Mouse (Mus musculus) neural tube, embryonic 12.5 days (tissue): ENCODE measurements around the gene Ncoa3. TPM values are rescaled to one million over a fixed set of nuclear protein-coding genes. Genes with fewer than 3 reads are reported as not detected.

ENCODE experiments used
- ATAC-seq: fragments of 200-750 bp; cut with Nextera tagmentation; 2 replicates; pipeline ENCODE4 v1.8.0; 2017; ENCODE audit warnings: low read depth, mild to moderate bottlenecking, moderate TSS enrichment, moderate library complexity; ENCODE audit not compliant: low FRiP score
- H3K27ac ChIP-seq: fragments of 300-500 bp; sonication (generic); 2 replicates; pipeline ENCODE4 v1.5.1; 2016
- H3K27me3 ChIP-seq: fragments of 300-500 bp; sonication (generic); replicated peaks from 2 replicates; pipeline ENCODE4 v1.6.1; 2016; ENCODE audit warnings: mild to moderate bottlenecking
- H3K36me3 ChIP-seq: fragments of 300-500 bp; sonication (generic); 2 replicates; pipeline ENCODE4 v1.6.1; 2016; ENCODE audit warnings: mild to moderate bottlenecking
- H3K4me1 ChIP-seq: fragments of 300-500 bp; sonication (generic); 2 replicates; pipeline ENCODE4 v1.6.1; 2016
- H3K4me2 ChIP-seq: fragments of 300-500 bp; sonication (generic); replicated peaks from 2 replicates; pipeline ENCODE4 v1.6.1; 2016; ENCODE audit warnings: mild to moderate bottlenecking
- H3K4me3 ChIP-seq: fragments of 300-500 bp; sonication (generic); 2 replicates; pipeline ENCODE4 v1.5.1; 2016
- H3K9ac ChIP-seq: fragments of 300-500 bp; sonication (generic); 2 replicates; pipeline ENCODE4 v1.6.1; 2016; ENCODE audit warnings: mild to moderate bottlenecking
- H3K9me3 ChIP-seq: fragments of 300-500 bp; sonication (generic); 2 replicates; pipeline ENCODE4 v1.6.1; 2016; ENCODE audit warnings: mild to moderate bottlenecking
- WGBS: fragments of 180-500 bp; shearing (Covaris S2); methylation state at CpG from one replicate; pipeline ENCODE4 v1.1.7; 2016; 5-methylcytosine and 5-hydroxymethylcytosine counted together
- polyA plus RNA-seq: library from polyadenylated mRNA; unstranded; fragments of >200 nt; fragmentation: Nextera tagmentation; extraction: Ambion mirVana; gene quantifications from 2 replicates; pipeline ENCODE4 v1.2.1, GENCODE M21; 2016

Ncoa3 gene
- polyA plus RNA-seq, 1 experiment from 2014 or later, result 14.4 TPM

DNA sequence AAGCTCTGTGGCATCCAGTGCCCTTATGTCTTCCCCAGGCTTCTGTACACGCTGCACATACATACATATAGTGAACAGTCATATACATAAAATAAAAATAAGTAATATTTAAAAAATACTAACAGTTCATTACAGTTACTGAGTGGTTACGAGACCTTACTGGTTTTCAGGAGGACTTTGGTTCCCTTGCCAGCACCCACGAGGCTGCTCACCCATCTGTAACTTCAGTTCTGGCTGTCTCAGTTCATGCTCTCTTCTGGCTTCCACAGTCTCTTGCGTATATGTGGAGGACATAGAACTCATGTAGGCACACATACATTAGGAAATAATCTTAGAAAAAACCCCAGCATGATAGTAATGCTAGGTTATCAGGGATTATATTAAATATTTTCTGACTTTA lies 3.7 kb downstream of the Ncoa3 start:
- no peak for ATAC-seq
- H3K36me3 ChIP-seq, result no peaks in the 10 kb centered on the region
- H3K9me3 ChIP-seq, result no peaks in the 10 kb centered on the region
- H3K4me2 ChIP-seq, result no peak overlapping the region
- H3K9ac ChIP-seq, result no peak overlapping the region
- H3K27ac ChIP-seq, result no peak overlapping the region
- peaks cover 30% of the 10 kb centered on the region for H3K4me1 ChIP-seq
- 90% methylated on average over 4 of the region's 4 CpGs for WGBS
- no peaks in the 10 kb centered on the region for H3K27me3 ChIP-seq
- H3K4me3 ChIP-seq, result no peak overlapping the region

- Histone ChIP-seq H3K4me2 (no peak overlapping the region), H3K27me3 (no peaks in the 10 kb centered on the region), H3K27ac (no peak overlapping the region), H3K4me3 (no peak overlapping the region), H3K36me3 (no peaks in the 10 kb centered on the region), H3K4me1 (peaks cover 37% of the 10 kb centered on the region), H3K9me3 (no peaks in the 10 kb centered on the region), H3K9ac (no peak overlapping the region)
- no peak for ATAC-seq
- 96% methylated on average over 8 of the region's 8 CpGs for WGBS
These were observed 5.0 kb downstream of the Ncoa3 start for GRCm38 (mm10) chr2:165997256-165997967.

GRCm38 (mm10) chr2:165998969-165999368 lies 6.5 kb downstream of the Ncoa3 start:
- no peaks in the 10 kb centered on the region for H3K9me3 ChIP-seq
- 25% methylated on average over 4 of the region's 4 CpGs for WGBS
- H3K36me3 ChIP-seq, result no peaks in the 10 kb centered on the region
- H3K27ac ChIP-seq, result no peak overlapping the region
- no peak for ATAC-seq
- no peak overlapping the region for H3K4me2 ChIP-seq
- H3K27me3 ChIP-seq, result no peaks in the 10 kb centered on the region
- peaks cover 31% of the 10 kb centered on the region for H3K4me1 ChIP-seq
- no peak overlapping the region for H3K9ac ChIP-seq
- no peak overlapping the region for H3K4me3 ChIP-seq

GRCm38 (mm10) chr2:165999790-166000189 lies 7.4 kb downstream of the Ncoa3 start:
- H3K27me3 ChIP-seq, result no peaks in the 10 kb centered on the region
- H3K4me2 ChIP-seq, result peak overlapping the region; percentile 10
- no peak overlapping the region for H3K4me3 ChIP-seq
- H3K36me3 ChIP-seq, result no peaks in the 10 kb centered on the region
- WGBS, result 3% methylated on average over 5 of the region's 5 CpGs
- H3K9me3 ChIP-seq, result no peaks in the 10 kb centered on the region
- no peak for ATAC-seq
- peaks cover 31% of the 10 kb centered on the region for H3K4me1 ChIP-seq
- H3K27ac ChIP-seq, result no peak overlapping the region
- H3K9ac ChIP-seq, result no peak overlapping the region

- Histone ChIP-seq H3K4me2 (peak overlapping the region; percentile 12; the same call in 1 of the 2 replicates), H3K9me3 (no peaks in the 10 kb centered on the region), H3K9ac (no peak overlapping the region), H3K36me3 (no peaks in the 10 kb centered on the region), H3K4me1 (peaks cover 31% of the 10 kb centered on the region), H3K27me3 (no peaks in the 10 kb centered on the region), H3K27ac (no peak overlapping the region), H3K4me3 (no peak overlapping the region)
- no peak for ATAC-seq
- 7% methylated on average over 5 of the region's 5 CpGs for WGBS
These were observed 7.8 kb downstream of the Ncoa3 start for GRCm38 (mm10) chr2:166000242-166000641.

DNA sequence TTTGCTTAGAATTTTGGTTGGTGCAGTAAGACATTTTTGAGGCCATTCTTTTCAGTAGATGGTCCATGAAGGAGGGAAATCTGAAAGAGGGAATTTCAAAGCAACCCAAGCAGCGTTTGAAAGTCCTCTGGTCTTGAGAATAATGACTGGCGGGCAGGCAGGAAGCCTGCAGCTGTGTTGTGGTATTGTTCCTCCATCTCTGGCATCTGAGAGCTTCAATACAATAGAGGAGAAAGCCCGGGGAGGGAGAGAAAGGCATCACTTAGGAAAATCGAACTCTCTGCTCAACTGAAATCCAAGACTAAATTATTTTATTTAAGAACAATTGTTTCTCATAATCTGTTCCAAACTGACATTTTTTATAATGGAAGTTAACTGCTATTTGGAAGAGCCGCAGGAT lies 8.3 kb downstream of the Ncoa3 start:
- H3K27ac ChIP-seq, result no peak overlapping the region; the same call in 1 of the 2 replicates
- H3K4me2 ChIP-seq, result peak overlapping the region; percentile 12
- H3K4me3 ChIP-seq, result no peak overlapping the region
- no peaks in the 10 kb centered on the region for H3K9me3 ChIP-seq
- no peaks in the 10 kb centered on the region for H3K27me3 ChIP-seq
- peaks cover 31% of the 10 kb centered on the region for H3K4me1 ChIP-seq
- WGBS, result 5% methylated on average over 5 of the region's 5 CpGs
- no peaks in the 10 kb centered on the region for H3K36me3 ChIP-seq
- no peak for ATAC-seq
- H3K9ac ChIP-seq, result no peak overlapping the region

- Histone ChIP-seq H3K4me2 (peak overlapping the region; percentile 12; the same call in 1 of the 2 replicates), H3K27me3 (no peaks in the 10 kb centered on the region), H3K9me3 (no peaks in the 10 kb centered on the region), H3K4me3 (no peak overlapping the region), H3K27ac (peak overlapping the region; percentile 5; the same call in 1 of the 2 replicates), H3K36me3 (no peaks in the 10 kb centered on the region), H3K9ac (no peak overlapping the region), H3K4me1 (peaks cover 31% of the 10 kb centered on the region)
- WGBS, result 22% methylated on average over 2 of the region's 2 CpGs
- ATAC-seq, result no peak
These were observed 8.9 kb downstream of the Ncoa3 start for GRCm38 (mm10) chr2:166001362-166001761.

GRCm38 (mm10) chr2:166001768-166002167 lies 9.3 kb downstream of the Ncoa3 start:
- peaks cover 31% of the 10 kb centered on the region for H3K4me1 ChIP-seq
- no peaks in the 10 kb centered on the region for H3K36me3 ChIP-seq
- no peak overlapping the region for H3K9ac ChIP-seq
- H3K27ac ChIP-seq, result no peak overlapping the region
- ATAC-seq, result no peak
- H3K9me3 ChIP-seq, result no peaks in the 10 kb centered on the region
- H3K27me3 ChIP-seq, result no peaks in the 10 kb centered on the region
- H3K4me2 ChIP-seq, result no peak overlapping the region
- WGBS, result 55% methylated on average over 2 of the region's 2 CpGs
- no peak overlapping the region for H3K4me3 ChIP-seq

- Histone ChIP-seq H3K27me3 (no peaks in the 10 kb centered on the region), H3K9me3 (no peaks in the 10 kb centered on the region), H3K27ac (no peak overlapping the region), H3K4me3 (no peak overlapping the region), H3K9ac (no peak overlapping the region), H3K36me3 (no peaks in the 10 kb centered on the region), H3K4me2 (no peak overlapping the region), H3K4me1 (peaks cover 31% of the 10 kb centered on the region)
- WGBS, result 67% methylated on average over 4 of the region's 4 CpGs
- no peak for ATAC-seq
These were observed 10.0 kb downstream of the Ncoa3 start for GRCm38 (mm10) chr2:166002429-166002828.

DNA sequence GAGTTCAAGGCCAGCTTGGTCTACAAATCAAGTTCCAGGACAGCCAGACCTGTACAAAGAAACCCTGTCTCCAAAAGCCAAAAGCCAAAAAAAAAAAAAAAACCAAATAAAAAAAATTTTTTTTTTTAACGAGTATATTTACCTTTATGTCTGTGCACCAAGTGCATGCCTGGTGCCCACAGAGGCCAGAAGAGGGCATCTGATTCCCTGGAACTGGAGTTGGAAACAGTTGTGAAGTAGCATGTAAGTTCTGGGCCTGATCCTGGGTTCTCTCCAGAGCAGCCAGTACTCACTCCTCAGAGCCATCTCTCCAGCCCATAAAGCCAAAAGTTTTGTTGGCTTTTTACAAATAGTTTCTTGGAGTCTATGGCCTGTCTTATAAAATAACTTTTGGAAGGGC lies 10.6 kb downstream of the Ncoa3 start:
- Histone ChIP-seq H3K9ac (no peak overlapping the region), H3K36me3 (no peaks in the 10 kb centered on the region), H3K4me2 (no peak overlapping the region), H3K4me1 (peaks cover 31% of the 10 kb centered on the region), H3K4me3 (no peak overlapping the region), H3K27me3 (no peaks in the 10 kb centered on the region), H3K27ac (no peak overlapping the region), H3K9me3 (no peaks in the 10 kb centered on the region)
- 81% methylated on average over 1 of the region's 1 CpGs for WGBS
- ATAC-seq, result no peak

- no peak overlapping the region for H3K27ac ChIP-seq
- WGBS, result 65% methylated on average over 6 of the region's 6 CpGs
- H3K4me3 ChIP-seq, result no peak overlapping the region
- H3K27me3 ChIP-seq, result no peaks in the 10 kb centered on the region
- H3K36me3 ChIP-seq, result no peaks in the 10 kb centered on the region
- H3K4me2 ChIP-seq, result no peak overlapping the region
- H3K4me1 ChIP-seq, result peaks cover 15% of the 10 kb centered on the region
- no peaks in the 10 kb centered on the region for H3K9me3 ChIP-seq
- no peak for ATAC-seq
- H3K9ac ChIP-seq, result no peak overlapping the region
These were observed 14.6 kb downstream of the Ncoa3 start for GRCm38 (mm10) chr2:166007046-166007445.

DNA sequence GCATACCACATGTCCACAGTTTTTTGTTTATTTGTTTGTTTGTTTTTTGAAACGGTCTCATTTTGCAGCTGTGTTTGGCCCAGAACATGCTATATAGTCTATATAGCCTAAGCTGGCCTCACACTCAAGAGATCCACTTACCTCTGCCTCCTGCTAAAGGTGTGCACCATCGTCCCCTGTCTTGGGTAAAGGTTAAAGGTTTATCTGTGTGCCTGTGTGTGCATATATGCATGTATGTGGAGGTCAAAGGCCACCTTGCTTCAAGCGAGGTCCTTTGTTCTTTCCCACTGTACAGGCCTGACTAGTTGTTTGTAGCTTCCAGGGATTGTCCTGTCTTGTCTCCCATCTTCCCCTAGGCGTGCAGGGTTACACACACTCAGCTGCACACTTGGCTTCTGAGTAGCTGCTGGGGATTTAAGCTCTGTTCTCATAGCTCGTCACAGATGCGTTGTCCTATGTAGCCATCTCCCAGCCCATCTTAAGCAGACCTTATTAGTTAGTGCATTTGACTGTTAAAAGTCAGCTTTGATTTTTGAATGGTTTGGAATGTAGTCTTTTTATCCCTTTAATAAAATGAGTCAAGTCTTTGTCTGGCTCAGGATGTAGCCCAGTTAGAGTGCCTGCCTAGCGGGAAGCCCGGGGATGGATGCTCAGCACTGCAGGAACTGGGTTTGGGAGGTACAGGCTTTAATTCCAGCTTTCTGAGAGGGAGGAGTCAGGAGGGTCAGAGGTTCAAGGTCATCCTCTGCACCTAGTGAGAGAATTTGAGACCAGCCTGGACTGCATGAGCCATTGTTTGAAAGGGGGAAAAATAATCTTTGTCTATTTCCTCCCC lies 16.3 kb downstream of the Ncoa3 start:
- 46% methylated on average over 8 of the region's 8 CpGs for WGBS
- Histone ChIP-seq H3K4me2 (no peak overlapping the region), H3K9ac (no peak overlapping the region), H3K9me3 (no peaks in the 10 kb centered on the region), H3K4me3 (no peak overlapping the region), H3K4me1 (peaks cover 15% of the 10 kb centered on the region), H3K27me3 (no peaks in the 10 kb centered on the region), H3K36me3 (no peaks in the 10 kb centered on the region), H3K27ac (no peak overlapping the region)
- no peak for ATAC-seq
